Mouse (Mus musculus) bone marrow macrophage, adult 2 months (primary cell): Measurements from ENCODE around the gene Med29.

Source experiments
- CTCF ChIP-seq: IDR thresholded peaks from 2 replicates; pipeline ENCODE4 v1.5.1; 2012; ENCODE audit warnings: low read depth, mild to moderate bottlenecking, low read length, moderate library complexity
- POLR2A ChIP-seq: IDR thresholded peaks from 2 replicates; pipeline ENCODE4 v1.6.1; 2012; ENCODE audit warnings: mild to moderate bottlenecking, low read depth, low read length, borderline replicate concordance

DNA sequence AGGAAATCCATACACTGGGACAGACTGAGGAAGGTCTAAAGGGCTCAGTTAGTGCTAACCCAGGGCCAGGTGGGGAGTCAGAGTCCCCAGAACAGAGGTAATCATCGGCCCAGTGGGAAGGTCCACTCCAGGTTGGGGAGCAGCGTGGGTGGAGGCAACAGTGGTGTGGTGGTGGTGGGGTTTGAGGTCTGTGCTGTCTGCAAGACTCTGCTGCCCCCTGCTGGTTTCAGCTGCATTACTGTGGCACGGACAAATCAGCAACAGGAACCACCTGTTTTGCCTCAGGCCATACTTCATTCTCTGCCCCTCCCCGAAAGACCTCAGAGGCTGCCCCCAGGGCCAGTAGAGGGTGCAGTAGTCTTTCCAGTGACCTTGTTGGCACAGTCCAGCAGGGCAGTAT lies 6.0 kb downstream of the Med29 start:
- peak; percentile 74 for TF ChIP-seq CTCF
- TF ChIP-seq POLR2A = no peak
